Mouse (Mus musculus) adrenal gland, adult (tissue): ENCODE data around the gene Clint1.

Experiments used
- DNase-seq, 2 experiments: peaks; one replicate each; pipeline ENCODE4 v3.0.0; 2022 to 2023; ENCODE audit warnings: low spot score in 1 of 2; ENCODE audit not compliant: inconsistent age in 2 of 2

Clint1 gene

DNA sequence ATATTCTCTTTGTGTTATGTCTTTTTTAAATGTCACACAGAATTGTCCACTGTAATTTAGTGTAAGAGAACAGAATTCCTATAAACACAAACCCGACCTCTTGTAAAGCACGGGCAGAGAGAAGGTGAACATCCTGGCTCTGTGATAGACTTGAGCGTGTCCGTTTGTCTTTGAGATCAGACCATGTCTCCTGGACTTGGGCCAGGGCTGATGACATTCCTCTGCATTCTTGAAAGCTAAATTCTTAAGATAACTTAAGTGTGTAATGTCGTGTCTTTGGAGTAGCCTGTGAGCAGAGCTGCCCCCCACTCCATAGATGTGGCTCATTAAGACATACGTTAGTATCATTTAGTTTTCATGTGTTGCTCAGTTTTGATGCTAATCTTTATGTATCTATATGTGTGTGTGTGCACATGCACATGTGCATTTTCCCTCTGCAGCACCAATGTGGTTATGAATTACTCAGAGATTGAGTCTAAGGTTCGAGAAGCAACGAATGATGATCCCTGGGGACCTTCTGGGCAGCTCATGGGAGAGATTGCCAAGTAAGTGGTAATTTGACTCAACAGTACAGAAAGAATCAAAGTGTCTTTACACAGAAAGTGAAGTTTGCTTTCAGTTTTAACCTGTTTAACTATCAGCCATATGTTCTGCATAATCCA, 31.6 kb downstream of the Clint1 start:
- DNase-seq: peak; percentile 21 to 57

DNA sequence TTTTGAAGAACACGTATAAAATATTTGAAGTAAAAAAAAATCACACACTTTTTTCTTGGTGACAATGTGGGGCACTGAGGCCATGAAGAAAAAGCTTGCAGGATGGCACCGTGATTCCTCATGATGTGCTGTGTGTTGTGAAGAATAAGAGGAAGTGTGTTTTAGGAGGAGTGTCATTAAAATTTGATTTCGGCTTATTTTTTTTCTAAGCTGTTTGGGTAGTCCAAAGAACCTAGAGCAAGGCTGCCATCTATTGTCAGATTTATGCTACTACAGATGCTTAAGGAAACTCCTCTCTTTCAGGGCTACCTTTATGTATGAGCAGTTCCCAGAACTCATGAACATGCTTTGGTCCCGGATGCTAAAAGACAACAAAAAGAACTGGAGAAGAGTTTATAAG, 32.2 kb downstream of the Clint1 start:
- DNase-seq: peak in 1 of 2 experiments; percentile 78

DNA sequence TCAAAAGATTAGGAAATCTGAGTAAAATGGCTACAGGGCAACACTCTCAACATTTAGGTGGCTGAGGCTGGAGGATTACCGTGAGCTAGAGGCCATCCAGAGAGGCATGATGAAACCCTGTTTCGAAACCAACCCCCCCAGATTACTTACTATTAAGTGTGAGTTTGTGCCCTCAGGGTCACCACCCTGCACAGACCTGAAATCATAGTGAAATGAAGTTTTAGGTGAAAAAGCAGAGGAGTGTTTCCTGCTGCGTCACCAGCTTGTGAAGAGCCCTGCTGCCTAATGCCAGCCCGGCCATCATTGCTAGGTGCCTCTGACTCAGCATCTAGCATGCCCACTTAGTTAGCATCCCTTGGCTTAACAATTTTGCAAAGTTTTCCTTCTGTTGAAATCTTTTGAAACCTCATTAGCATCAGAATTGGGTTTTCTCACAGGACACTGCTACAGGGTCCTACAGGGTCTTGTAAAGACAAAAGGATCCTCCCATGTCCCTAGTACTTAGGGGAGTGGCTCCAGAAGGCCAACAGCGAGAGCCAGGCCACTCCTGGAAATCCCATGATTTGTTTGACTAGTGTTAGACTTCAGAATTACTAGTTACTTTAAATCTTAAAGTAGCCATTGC, 33.9 kb downstream of the Clint1 start:
- no peak for DNase-seq

DNA sequence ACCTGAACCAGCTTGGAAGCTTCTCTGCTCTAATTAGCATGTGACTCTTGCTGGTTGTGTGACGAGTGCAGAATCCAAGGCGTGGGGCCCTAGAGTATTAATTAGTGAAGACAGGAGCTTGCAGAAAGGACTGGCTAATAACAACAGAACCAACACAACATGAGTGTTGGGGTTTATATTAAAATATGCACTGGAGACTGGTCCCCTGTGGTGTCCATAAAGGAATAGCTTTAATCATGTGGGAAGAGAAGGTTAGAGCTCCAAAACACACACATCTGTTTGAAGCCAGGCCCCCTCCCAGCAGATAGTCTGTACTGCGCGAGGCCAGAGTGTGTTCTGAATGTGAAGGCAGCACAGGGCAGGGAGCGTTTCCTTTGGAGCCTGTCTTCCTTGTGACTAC, 34.7 kb downstream of the Clint1 start:
- DNase-seq: no peak

DNA sequence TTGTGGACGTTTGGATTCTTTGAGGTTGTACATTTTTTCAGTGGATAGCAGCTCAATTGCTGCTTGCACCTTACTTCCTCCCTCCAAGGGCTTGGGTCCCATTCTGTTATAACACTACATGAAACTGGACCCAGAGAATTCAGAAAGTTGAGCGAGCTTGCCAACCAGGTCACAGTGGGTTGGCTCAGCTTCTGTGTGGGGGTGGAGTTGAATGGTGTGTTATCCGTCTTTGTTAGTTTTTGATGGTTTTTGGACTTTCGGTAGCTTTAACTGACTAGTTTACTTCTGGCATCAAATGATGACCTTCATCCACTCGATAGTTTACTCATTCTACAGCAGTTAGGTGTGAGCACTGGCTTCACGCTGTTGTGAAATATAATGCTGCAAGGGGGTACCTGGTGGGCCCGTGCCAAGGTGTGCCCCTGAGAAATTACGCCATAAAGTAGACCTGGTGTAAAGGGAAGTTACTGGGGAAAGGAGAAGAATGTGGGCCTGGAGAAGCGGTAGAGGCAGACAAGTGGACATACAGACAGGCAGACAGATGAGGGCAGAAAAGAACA, 36.7 kb downstream of the Clint1 start:
- no peak for DNase-seq

DNA sequence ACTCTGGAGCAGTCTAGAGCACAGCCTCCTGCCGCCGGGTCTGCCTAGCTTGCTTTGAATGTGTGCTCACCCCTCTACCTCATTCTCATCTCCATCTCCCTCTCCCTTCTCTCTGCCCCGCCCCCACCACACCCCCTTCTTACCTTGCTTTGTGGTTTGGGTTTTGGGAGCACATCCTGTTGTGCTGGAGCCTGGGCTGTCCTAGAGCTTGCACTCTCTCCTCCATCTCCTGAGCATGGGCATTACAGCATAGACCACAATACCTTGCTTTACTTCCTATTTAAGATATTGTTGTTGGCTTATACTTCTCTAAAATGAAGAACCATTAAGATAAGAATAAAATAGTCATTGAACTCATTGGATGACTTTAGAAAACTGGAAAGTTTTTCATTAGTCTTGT, 38.1 kb downstream of the Clint1 start:
- no peak for DNase-seq

DNA sequence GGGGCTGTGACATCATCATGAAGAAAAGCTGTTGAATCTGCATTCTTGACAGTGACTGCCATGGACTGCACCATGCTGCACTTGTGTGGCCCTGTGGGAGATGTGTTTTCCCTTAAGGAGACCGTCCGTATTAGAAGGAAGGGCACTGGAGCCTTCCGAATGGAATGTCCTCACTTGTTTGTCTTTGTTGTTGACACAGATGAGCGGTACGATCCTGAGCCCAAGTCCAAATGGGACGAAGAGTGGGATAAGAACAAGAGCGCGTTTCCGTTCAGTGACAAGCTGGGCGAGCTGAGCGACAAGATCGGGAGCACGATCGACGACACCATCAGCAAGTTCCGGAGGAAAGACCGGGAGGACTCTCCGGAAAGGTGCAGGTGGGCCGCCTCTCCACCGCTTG, 38.6 kb downstream of the Clint1 start:
- DNase-seq: no peak

DNA sequence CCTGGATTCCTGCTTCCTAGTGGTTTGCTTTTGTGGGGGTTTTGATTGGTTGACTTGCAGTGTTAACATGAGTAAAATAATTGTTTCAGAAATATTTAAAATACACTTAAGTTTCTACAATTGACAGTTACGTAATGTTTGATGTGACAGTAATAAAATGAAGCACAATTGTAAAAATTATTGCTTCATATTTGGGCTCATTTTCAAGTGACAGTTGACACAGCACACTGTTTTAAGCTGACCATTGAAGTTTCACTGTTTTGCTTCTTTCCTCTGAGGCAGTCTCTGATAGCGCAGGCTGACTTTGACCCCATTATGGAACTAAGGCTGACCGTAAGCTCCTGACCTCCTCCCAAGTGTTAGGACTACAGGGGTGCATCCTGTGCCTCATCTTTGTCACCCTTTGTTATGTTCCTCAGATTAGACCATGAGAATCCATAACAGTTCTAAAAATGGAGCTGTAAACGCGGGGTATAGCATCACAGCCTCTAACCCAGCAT, 41.1 kb downstream of the Clint1 start:
- no peak for DNase-seq

DNA sequence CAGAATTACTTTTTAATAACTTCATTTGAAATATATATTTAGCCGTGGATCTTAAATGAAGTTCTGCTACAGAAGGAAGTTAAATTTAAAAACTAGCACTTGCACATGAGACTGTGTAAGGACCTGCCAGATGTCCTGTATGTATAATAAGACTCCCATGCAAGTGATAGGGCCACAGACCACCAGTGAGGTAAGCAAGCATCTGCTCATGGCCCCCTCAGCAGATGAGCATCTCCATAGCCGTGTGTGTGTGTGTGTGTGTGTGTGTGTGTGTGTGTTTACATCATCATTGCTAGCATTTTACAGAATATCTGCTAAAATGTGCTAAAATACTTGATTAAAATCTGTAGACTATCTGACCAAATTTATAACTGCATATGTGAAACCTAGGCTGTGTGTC, 45.5 kb downstream of the Clint1 start:
- no peak for DNase-seq

DNA sequence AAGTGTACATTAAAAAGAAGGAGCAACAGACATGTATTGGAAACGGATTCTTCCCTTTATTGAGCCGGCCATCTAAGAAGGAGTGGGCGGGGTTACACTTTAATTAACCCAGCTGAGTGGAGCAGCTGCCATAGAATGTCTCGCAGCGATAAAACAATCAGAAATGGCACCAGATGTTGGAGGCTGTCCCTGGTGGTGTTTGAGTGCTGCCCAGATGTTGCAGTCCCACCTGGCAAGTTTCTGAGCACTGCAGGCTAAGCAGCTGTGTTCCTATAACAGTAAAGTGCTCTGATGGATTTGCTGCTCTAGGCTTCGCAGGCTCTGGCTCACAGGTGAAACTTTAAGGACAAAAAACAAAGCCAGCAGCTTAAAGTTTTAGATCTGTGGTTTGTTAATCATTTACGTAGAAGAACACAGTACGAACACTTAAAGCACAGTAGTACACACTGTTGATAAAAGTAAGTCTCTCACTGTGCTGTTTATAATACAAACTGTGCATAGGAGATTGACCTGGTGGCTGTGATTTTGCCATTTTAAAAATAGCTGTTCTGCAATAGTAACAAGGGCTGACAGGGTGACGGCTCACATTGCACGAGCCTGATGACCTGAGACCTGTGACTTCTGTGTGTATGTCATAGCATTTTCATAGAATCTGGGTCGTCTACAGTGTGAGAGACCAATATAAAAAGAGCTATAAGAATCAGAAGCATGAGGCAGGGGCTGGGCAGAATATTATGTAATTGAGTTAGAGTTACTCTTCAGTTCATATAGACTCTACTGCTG, 48.6 kb downstream of the Clint1 start:
- no peak for DNase-seq

DNA sequence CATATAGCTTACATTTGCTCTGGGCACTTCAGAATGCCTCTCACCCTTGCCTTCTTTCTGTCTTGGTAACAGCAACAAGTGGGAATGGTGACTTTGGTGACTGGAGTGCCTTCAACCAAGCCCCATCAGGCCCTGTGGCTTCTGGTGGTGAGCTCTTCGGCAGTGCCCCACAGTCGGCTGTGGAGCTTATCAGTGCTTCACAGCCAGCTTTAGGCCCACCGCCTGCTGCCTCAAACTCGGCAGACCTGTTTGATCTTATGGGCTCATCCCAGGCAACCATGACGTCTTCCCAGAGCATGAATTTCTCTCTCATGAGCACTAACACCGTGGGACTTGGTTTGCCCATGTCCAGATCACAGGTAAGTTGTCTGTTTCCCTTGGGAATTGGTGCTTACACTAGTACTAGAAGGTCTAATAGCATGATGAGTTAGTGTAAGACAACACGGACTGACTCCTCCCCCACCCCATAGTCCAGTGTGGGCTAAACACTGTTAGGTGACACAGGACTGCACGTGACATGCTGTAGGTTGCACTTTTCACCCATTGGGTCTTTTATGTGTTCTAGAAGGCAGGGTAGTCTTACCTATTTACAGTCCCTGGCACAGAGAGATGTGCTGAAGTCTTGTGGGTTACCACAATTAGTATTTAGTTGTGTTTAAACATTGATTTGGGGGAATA, 54.4 kb downstream of the Clint1 start:
- no peak for DNase-seq

DNA sequence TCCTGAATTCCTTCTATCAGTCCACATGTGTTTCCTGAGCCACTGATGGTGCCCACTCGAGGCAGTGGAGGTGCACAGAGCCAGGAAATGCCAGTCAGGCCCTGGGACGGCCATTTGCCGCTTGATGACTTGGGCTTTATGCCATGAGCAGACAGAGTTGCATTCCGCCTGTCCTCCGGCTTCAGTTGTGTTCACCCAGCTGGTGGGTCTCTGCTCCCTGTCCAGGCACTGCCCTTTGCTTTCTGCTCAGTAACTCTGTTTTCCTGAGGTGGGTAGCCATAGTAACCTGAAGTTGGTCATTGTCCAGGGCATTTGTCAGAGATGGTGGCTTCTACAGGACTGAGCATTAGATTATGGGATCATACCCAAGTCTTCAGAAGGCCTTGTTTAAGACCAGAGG, 55.5 kb downstream of the Clint1 start:
- DNase-seq: no peak

DNA sequence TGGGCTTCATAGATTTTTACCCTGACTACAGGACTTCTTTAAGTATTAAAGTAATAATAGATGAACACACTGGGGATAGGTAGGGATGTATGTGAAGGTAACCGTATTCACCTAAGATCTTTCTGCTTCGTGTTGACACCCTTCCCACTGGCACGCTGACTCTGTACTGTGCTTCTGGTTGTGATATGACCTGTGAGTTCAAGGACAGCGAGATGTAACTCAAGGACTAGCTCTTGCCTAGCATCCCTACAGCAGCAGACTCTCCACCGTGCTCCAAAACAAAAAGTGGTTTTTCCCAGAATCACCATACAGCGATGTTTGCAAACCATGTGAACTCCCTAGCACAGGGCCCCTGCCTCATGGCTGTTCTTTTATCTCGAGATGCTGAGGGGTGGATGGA, 56.2 kb downstream of the Clint1 start:
- no peak for DNase-seq

DNA sequence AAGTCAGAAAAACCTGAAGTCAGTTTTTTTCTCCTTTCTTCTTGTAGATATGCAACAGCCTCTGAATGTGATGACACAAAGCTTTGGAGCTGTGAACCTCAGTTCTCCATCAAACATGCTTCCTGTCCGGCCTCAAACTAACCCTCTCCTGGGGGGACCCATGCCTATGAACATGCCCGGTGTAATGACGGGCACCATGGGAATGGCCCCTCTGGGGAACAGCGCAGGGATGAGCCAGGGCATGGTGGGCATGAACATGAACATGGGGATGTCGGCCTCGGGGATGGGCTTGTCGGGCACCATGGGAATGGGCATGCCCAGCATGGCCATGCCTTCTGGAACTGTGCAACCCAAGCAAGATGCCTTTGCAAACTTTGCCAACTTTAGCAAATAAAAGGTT, 57.0 kb downstream of the Clint1 start:
- DNase-seq: no peak

DNA sequence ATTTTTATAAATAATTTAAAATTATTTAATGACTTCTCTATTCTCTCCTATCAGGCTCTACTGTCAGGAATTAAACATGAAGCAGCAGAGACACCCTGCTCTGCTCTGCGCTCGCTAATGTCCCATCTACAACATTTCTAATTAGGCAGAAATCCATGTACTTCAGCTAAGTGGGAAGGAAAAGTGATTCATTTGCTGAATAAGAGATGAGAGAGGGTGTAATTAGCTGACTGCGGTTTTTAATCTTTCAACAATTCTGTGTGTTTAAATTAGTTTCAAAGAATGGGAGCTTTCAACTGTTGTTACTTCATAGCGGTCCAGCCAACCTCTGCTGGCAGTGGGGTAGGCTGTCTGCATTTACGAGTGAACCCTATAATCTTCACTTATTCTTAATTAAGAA, 58.9 kb downstream of the Clint1 start:
- no peak for DNase-seq

DNA sequence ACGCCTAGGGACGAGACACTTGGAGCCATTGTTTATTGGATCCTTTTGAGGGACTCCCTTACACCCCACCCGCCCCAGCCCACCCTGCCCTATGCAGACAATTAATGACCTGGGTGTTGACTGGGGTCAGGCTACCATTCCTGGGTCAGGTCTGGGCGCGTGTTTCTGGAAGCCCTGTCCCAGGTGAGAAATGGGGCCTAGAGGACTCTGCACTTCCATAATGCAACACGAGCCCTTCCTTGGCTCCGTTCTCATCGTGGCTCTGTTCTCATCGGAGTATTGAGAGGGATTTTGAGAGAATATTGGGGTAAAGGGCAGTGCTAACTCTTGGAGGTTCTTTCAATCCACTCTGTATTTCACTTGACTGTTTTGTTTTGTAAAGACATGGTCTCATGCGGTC, 64.3 kb downstream of the Clint1 start:
- no peak for DNase-seq

DNA sequence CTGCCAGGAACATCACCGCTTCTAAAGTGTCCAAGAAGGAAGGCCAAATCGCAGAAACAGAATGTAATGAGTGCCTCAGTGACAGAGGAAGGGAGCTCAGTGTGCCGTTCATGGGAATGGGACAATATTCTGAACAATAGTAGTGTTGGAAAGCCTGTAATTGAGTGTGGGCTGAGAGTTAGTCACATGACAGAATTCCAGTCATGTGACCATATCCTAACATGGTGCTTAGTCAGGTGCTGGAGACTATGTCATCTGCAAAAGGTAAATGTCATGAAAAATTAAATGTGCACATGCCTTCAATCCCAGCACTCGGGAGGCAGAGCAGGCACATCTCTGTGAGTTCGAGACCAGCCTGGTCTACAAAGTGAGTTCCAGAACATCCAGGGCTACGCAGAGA, 66.2 kb downstream of the Clint1 start:
- peak in 1 of 2 experiments; percentile 24 for DNase-seq

DNA sequence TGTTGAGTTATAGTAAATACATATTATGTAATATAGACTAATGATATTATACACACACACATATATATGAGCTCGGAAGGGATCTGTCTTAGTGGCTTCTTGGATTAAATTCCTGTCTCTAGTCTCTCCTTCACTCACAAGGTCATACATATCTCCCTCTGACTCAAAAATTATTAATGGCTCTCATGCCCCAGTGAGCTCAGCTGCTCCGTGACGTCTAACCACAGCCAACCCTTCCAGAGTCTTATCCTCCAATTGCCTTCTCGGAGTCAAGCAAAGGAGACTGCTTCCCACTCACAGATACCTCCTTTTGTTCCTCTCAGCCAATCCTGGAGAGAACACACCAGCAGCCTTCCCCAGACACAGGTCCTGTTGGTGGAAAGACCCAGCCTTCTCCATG, 67.0 kb downstream of the Clint1 start:
- peak; percentile 71 to 81 for DNase-seq

DNA sequence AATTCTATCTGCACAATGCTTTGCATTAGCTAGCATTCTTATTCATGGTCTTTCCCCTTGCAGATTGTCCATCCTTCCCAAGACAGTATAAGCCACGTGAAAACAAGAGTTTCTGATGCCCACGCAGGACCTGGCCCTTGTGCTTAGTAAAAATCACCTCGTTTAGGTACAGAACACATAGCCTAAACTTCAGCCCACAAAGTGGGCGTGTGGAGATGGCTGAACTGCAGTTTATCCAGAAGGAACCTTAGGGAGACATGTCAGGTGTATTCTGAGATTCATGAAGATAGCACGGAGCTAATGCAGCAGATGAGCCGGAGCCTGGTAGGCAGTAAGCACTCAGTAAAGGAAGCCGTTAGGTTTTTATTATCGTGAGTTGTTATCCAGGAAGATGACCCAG, 69.2 kb downstream of the Clint1 start:
- DNase-seq: no peak

DNA sequence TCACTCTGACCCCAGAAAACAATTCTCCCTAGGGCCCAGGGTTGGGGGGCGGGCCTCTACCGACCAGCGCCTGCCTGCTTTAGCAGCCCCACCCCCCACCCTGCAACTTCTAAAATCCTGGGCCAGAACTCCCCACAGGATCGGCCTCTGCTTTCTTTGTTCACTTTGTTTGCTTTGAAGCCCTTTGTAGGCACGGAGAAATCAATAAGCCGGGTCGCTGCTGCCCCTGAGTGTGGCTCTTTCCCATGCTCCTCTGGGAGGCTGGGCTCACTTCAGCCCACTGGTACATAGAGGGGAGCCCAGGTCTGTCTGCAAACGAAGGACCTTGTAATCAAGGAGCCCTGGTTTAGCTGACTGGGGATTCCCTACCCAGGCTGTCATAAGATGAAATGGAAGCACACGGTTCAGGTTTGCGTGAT, 69.6 kb downstream of the Clint1 start:
- DNase-seq: no peak

DNA sequence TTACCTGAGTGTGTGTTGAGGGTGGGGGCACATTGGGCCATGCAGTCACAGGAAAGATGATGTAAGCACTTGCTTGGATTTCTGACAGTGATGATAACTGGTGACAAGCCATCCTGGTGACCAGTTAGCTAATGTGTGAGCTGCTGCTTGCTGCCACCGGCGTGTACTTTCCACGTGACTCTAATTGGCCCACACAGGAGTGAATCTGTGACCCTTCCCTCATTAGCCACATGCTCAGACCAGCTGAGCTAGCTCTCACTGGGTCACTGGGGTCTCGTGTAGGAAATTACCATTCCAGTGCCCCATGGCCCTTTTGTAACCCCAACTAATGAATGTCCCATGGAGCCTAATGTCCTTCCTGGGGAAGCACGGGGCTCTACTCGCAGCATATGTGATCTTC, 73.6 kb downstream of the Clint1 start:
- DNase-seq: no peak
